Mouse (Mus musculus) cerebellum, adult 2 months (tissue): Measurements from ENCODE around the gene Tmem92.

Experiments used
- CTCF ChIP-seq: fragments of 200-500 bp; IDR thresholded peaks from 2 replicates; pipeline ENCODE4 v1.5.1; 2011; ENCODE audit warnings: low read depth, mild to moderate bottlenecking, control low read depth, low read length, moderate library complexity, borderline replicate concordance; ENCODE audit not compliant: insufficient read depth
- POLR2A ChIP-seq: fragments of 200-500 bp; IDR thresholded peaks from 2 replicates; pipeline ENCODE4 v1.6.1; 2011; ENCODE audit warnings: low read length, control low read depth, borderline replicate concordance; ENCODE audit not compliant: insufficient read depth

- TF ChIP-seq CTCF = no peak
- TF ChIP-seq POLR2A = no peak
Observed at GRCm38 (mm10) chr11:94772363-94773055, 10.0 kb downstream of the Tmem92 start.
